Mouse (Mus musculus): ENCODE measurements around the gene Plxdc1. TPM values are rescaled to one million over a fixed set of nuclear protein-coding genes. Genes with fewer than 3 reads are reported as not detected.

Gene Plxdc1
- polyA plus RNA-seq, 1 experiment from 2014 or later: 0.53 TPM

DNA sequence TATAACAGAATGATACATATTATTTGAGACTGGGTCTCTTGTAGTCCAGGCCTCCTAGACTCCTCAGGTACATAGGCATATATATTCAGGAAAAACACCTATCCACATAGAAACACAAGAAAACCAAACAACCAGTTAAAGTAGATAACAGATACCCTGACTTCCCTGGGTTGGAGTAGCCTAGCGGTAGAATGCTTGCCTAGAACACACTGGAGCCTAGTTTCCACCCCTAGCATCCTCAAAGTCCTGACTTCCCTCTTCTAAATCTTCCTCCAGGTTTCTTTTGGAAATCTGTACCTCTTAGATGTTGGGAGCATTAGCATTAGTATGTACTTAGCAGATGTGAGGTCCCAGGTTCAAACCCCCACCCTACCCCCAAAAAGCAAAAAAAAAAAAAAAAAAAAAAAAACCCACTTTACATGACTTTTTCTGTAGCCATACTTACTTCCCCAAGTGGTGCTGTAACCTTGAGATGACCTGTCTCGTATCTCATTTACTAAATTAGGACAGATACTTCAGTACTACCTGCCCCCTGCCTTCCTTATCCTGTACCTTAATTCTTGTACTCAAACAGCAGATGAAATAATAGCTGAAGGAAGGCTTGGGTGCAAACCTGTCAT, 100.8 kb downstream of the Plxdc1 start:
- Histone ChIP-seq H3K36me3 (ENCODE audit: insufficient read depth) (no peaks in the 10 kb centered on the region), H3K9ac (no peak overlapping the region), H3K27ac (ENCODE audit: low read depth) (no peak overlapping the region), H3K4me1 (ENCODE audit: insufficient read depth) (no peaks in the 10 kb centered on the region), H3K4me2 (no peak overlapping the region), H3K27me3 (ENCODE audit: insufficient read depth, low read length) (no peaks in the 10 kb centered on the region), H3K9me3 (ENCODE audit: low read depth, low read length) (peaks cover 6% of the 10 kb centered on the region; the same call in 1 of the 2 replicates), H3K4me3 (ENCODE audit: low read depth, low read length) (no peak overlapping the region)
- TF ChIP-seq CTCF (IDR thresholded peaks at IDR 0.05; ENCODE audit: low read depth): no peak
- ATAC-seq (ENCODE audit: insufficient read depth): no peak
- DNase-seq: no peak
- WGBS: 89% methylated on average over 2 of the region's 2 CpGs

DNA sequence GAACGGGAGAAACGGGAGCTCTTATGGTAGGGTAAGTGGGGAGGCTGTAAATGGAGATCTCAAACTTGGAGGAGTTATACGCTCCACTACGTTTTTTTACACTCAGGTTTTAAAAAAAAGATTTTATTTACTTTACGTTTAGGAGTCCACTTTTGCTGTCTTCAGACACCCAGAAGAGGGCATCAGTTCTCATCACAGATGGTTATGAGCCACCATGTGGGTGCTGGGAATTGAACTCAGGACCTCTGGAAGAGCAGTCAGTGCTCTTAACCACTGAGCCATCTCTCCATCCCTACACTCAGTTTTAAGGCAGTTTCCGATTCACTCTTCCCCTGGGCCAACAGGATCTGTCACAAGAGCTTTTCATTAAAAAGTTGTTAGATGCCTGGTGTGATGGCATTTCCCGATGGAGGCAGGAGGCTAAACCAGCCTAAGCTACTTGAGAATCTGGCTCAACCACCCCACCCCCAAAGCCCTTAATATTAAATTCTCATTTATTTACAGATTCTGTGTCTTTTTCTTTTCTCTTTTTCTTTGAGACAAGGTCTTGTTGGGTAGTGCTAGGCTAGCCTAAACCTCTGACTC, 101.6 kb downstream of the Plxdc1 start:
- 22% methylated on average over 7 of the region's 7 CpGs for WGBS
- H3K4me2 ChIP-seq: peak overlapping the region; percentile 67
- peaks cover 6% of the 10 kb centered on the region; the same call in 1 of the 2 replicates for H3K9me3 ChIP-seq (ENCODE audit: low read depth, low read length)
- peak; percentile 22; the same call in 1 of the 2 replicates for ATAC-seq (ENCODE audit: insufficient read depth)
- TF ChIP-seq CTCF (IDR thresholded peaks at IDR 0.05; ENCODE audit: low read depth): no peak; the same call in 1 of the 2 replicates
- no peaks in the 10 kb centered on the region for H3K27me3 ChIP-seq (ENCODE audit: insufficient read depth, low read length)
- H3K27ac ChIP-seq (ENCODE audit: low read depth): peak overlapping the region; percentile 74
- peak overlapping the region; percentile 44 for H3K4me3 ChIP-seq (ENCODE audit: low read depth, low read length)
- H3K9ac ChIP-seq: peak overlapping the region; percentile 40; the same call in 1 of the 2 replicates
- no peaks in the 10 kb centered on the region for H3K4me1 ChIP-seq (ENCODE audit: insufficient read depth)
- H3K36me3 ChIP-seq (ENCODE audit: insufficient read depth): no peaks in the 10 kb centered on the region
- no peak for DNase-seq

DNA sequence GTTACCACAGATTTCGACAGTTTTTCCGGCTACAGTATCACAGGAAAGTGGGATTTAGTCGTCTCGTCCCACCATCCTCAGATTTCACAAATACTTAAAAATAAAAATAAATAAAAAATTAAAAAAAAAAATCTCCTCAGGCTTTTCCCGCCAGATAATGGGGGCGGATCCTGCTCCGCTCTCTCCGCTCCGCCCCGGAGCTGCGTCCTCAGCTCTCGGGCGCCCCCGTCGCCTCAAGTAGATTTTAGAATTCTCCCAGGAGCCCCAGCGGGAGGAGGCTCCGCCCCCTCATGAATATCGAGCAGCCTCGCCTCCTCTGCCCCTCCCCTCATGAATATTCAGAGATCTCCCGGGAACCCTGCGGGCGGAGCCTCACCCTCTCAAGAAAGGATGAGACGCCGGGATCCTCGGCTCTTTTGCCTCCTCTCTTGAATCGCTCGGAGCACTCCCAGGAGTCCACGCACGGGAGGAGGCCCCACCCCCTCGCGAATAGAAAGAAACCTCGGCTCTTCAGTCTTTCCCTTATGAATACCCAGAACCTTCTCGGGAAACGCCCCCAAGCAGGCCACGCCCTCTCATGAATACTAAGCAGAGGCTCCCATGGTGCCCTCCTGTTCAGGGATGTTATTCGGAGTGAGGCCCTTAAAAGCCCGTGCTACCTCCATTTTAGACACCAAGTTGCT, 102.2 kb downstream of the Plxdc1 start, which contains the start of gene Fbxo47:
Fbxo47 (minus strand) TSS at position 237 of the 683 bp plus-strand sequence.
- TF ChIP-seq CTCF (IDR thresholded peaks at IDR 0.05; ENCODE audit: low read depth): peak; percentile 64

DNA sequence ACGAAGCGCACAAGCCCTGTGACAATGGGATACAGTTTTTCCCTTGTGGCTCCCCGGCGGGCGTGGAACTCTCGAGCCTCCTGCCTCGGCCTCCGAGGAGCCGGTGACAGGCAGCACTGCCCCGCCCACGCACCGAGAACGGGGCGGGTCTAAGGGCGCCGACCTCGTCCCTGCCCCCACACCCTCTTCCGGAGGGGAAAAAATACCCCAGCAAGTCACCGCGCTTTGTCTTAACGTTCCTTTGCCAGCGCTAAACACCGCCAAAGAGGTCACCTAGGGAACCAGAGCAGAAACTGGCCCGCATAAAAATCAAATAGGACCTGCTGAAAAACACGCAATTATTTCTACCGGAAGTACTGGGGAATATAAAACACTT, 102.7 kb downstream of the Plxdc1 start:
- no peak for TF ChIP-seq CTCF (IDR thresholded peaks at IDR 0.05; ENCODE audit: low read depth)
- Histone ChIP-seq H3K27me3 (ENCODE audit: insufficient read depth, low read length) (no peaks in the 10 kb centered on the region), H3K4me2 (peak overlapping the region; percentile 67), H3K36me3 (ENCODE audit: insufficient read depth) (no peaks in the 10 kb centered on the region), H3K4me1 (ENCODE audit: insufficient read depth) (no peaks in the 10 kb centered on the region), H3K9me3 (ENCODE audit: low read depth, low read length) (peaks cover 6% of the 10 kb centered on the region; the same call in 1 of the 2 replicates), H3K9ac (peak overlapping the region; percentile 44), H3K4me3 (ENCODE audit: low read depth, low read length) (peak overlapping the region; percentile 44), H3K27ac (ENCODE audit: low read depth) (peak overlapping the region; percentile 85)
- 7% methylated on average over 26 of the region's 26 CpGs for WGBS
- DNase-seq: peak; percentile 83
- peak; percentile 41 for ATAC-seq (ENCODE audit: insufficient read depth)

More for the DNA sequence above, 102.2 kb downstream of the Plxdc1 start, which contains the start of gene Fbxo47:
- peaks cover 6% of the 10 kb centered on the region; the same call in 1 of the 2 replicates for H3K9me3 ChIP-seq (ENCODE audit: low read depth, low read length)
- WGBS: under 1% methylated on average over 37 of the region's 37 CpGs
- H3K36me3 ChIP-seq (ENCODE audit: insufficient read depth): no peaks in the 10 kb centered on the region
- H3K4me2 ChIP-seq: peak within 1 kb of the TSS; percentile 67
- no peaks in the 10 kb centered on the region for H3K4me1 ChIP-seq (ENCODE audit: insufficient read depth)
- H3K4me3 ChIP-seq (ENCODE audit: low read depth, low read length): peak within 1 kb of the TSS; percentile 44
- peak; percentile 99 for DNase-seq
- peak; percentile 97 for ATAC-seq (ENCODE audit: insufficient read depth)
- no peaks in the 10 kb centered on the region for H3K27me3 ChIP-seq (ENCODE audit: insufficient read depth, low read length)
- peak within 1 kb of the TSS; percentile 44 for H3K9ac ChIP-seq
- peak within 1 kb of the TSS; percentile 85 for H3K27ac ChIP-seq (ENCODE audit: low read depth)

DNA sequence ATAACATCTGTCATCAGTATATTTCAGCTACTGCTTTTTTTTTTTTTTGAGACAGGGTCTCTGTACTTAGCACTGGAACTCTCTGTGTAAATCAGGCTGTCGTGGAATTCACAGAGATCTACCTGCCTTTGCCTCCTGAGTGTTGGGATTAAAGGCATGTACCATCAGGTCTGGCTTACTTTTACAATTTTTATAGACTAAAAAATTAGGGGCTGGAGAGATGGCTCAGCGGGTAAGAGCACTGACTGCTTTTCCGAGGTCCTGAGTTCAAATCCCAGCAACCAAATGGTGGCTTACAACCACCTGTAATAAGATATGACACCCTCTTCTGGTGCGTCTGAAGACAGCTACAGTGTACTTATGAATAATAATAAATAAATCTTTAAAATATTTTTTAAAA, 105.9 kb downstream of the Plxdc1 start:
- Histone ChIP-seq H3K9ac (no peak overlapping the region), H3K27ac (ENCODE audit: low read depth) (no peak overlapping the region), H3K36me3 (ENCODE audit: insufficient read depth) (no peaks in the 10 kb centered on the region), H3K27me3 (ENCODE audit: insufficient read depth, low read length) (no peaks in the 10 kb centered on the region), H3K4me3 (ENCODE audit: low read depth, low read length) (no peak overlapping the region), H3K4me1 (ENCODE audit: insufficient read depth) (no peaks in the 10 kb centered on the region), H3K4me2 (no peak overlapping the region), H3K9me3 (ENCODE audit: low read depth, low read length) (peaks cover 6% of the 10 kb centered on the region; the same call in 1 of the 2 replicates)
- ATAC-seq (ENCODE audit: insufficient read depth) (no peak), DNase-seq (no peak)
- TF ChIP-seq CTCF (IDR thresholded peaks at IDR 0.05; ENCODE audit: low read depth): no peak
- WGBS: 85% methylated on average over 4 of the region's 4 CpGs

DNA sequence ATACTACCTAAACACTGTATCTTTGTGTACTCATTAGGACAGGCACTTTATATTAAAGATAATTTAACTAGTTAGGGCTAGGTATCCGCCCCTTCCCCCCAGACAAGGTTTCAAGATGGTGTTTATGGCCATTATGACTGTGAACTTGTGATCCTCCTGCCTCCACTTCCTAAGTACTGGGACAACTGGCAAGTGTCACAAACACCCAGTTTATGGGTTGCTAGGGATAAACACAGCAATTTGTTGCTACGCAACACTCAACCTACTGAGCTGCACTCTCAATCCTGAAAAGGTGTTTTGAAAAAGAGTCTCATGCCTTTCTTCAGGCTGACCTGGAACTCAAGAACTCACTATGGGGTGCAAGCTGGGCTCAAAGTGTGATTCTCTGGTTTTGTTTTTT, 108.9 kb downstream of the Plxdc1 start:
- ATAC-seq (ENCODE audit: insufficient read depth) (0 out of 2 replicates have a peak, but pooled peaks have one; percentile 44), DNase-seq (peak; percentile 76)
- Histone ChIP-seq H3K4me1 (ENCODE audit: insufficient read depth) (no peaks in the 10 kb centered on the region), H3K36me3 (ENCODE audit: insufficient read depth) (no peaks in the 10 kb centered on the region), H3K9ac (no peak overlapping the region), H3K27me3 (ENCODE audit: insufficient read depth, low read length) (no peaks in the 10 kb centered on the region), H3K27ac (ENCODE audit: low read depth) (no peak overlapping the region), H3K4me2 (no peak overlapping the region), H3K9me3 (ENCODE audit: low read depth, low read length) (no peaks in the 10 kb centered on the region), H3K4me3 (ENCODE audit: low read depth, low read length) (no peak overlapping the region)
- TF ChIP-seq CTCF (IDR thresholded peaks at IDR 0.05; ENCODE audit: low read depth): no peak
- WGBS: 44% methylated on average over 2 of the region's 2 CpGs

DNA sequence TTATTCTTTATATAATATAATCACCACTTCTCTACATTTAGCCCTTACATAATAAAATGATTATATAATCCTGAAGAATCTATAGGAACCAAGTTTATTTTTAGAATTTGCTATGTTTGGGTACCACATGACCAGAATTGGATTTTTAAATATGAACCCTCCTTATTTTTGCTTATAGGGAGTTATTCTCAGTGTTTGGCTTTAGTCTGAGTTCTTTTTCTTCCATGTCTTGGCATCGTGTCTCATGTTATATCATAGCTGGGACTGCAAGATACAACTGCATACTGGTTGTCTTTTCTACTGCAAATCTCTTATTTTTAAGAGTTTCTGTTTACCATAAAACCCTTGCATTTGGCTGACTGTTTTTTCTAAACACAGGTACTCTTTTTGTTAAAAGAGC, 111.8 kb downstream of the Plxdc1 start:
- H3K27ac ChIP-seq (ENCODE audit: low read depth): no peak overlapping the region
- H3K4me1 ChIP-seq (ENCODE audit: insufficient read depth): no peaks in the 10 kb centered on the region
- 85% methylated on average over 1 of the region's 1 CpGs for WGBS
- TF ChIP-seq CTCF (IDR thresholded peaks at IDR 0.05; ENCODE audit: low read depth): no peak
- H3K4me2 ChIP-seq: no peak overlapping the region
- no peak for DNase-seq
- no peaks in the 10 kb centered on the region for H3K36me3 ChIP-seq (ENCODE audit: insufficient read depth)
- no peak for ATAC-seq (ENCODE audit: insufficient read depth)
- no peak overlapping the region for H3K9ac ChIP-seq
- no peaks in the 10 kb centered on the region for H3K27me3 ChIP-seq (ENCODE audit: insufficient read depth, low read length)
- H3K4me3 ChIP-seq (ENCODE audit: low read depth, low read length): no peak overlapping the region
- H3K9me3 ChIP-seq (ENCODE audit: low read depth, low read length): no peaks in the 10 kb centered on the region

Small RNA genes within 50 kb of the gene (microRNA-seq; reads per million reads assigned to microRNA genes)
- not detected for gene Gm22461 (ENCODE audit: borderline number of aligned reads)
- gene Gm27597 (ENCODE audit: borderline number of aligned reads): not detected

Other genes starting within 250 kb of the Plxdc1 start
- 1.3 and 2.3 TPM in 2 replicates for gene Pip4k2b, start 241.7 kb downstream of the Plxdc1 start, polyA plus RNA-seq (2014; fragmentation: Nextera tagmentation; extraction: Ambion mirVana)
- gene Cwc25, start 219.9 kb downstream of the Plxdc1 start, polyA plus RNA-seq (2014; fragmentation: Nextera tagmentation; extraction: Ambion mirVana): 13.3 and 14.2 TPM in 2 replicates
- 0.32 TPM in 1 of 2 replicates, not detected in the other for gene 1700001P01Rik, start 210.5 kb downstream of the Plxdc1 start, polyA plus RNA-seq (2014; fragmentation: Nextera tagmentation; extraction: Ambion mirVana)
- gene Rpl23, start 204.0 kb downstream of the Plxdc1 start, polyA plus RNA-seq (2014; fragmentation: Nextera tagmentation; extraction: Ambion mirVana): 663 and 721 TPM in 2 replicates
- 110 and 123 TPM in 2 replicates for gene Lasp1, start 187.4 kb downstream of the Plxdc1 start, polyA plus RNA-seq (2014; fragmentation: Nextera tagmentation; extraction: Ambion mirVana)
- gene B230217C12Rik, start 145.7 kb downstream of the Plxdc1 start, polyA plus RNA-seq (2014; fragmentation: Nextera tagmentation; extraction: Ambion mirVana): 6.1 and 6.8 TPM in 2 replicates
- gene Fbxo47, start 102.3 kb downstream of the Plxdc1 start, polyA plus RNA-seq (2014; fragmentation: Nextera tagmentation; extraction: Ambion mirVana): 0.84 and 0.85 TPM in 2 replicates
- 11.4 and 11.5 TPM in 2 replicates for gene Arl5c, start 9.7 kb upstream of the Plxdc1 start, polyA plus RNA-seq (2014; fragmentation: Nextera tagmentation; extraction: Ambion mirVana)
- gene Cacnb1, start 36.6 kb upstream of the Plxdc1 start, polyA plus RNA-seq (2014; fragmentation: Nextera tagmentation; extraction: Ambion mirVana): 5.4 and 5.5 TPM in 2 replicates
- 1,155 and 1,171 TPM in 2 replicates for gene Rpl19, start 40.3 kb upstream of the Plxdc1 start, polyA plus RNA-seq (2014; fragmentation: Nextera tagmentation; extraction: Ambion mirVana)
- 0.05 and 0.14 TPM in 2 replicates for gene Stac2, start 67.0 kb upstream of the Plxdc1 start, polyA plus RNA-seq (2014; fragmentation: Nextera tagmentation; extraction: Ambion mirVana)
- gene Fbxl20, start 164.0 kb upstream of the Plxdc1 start, polyA plus RNA-seq (2014; fragmentation: Nextera tagmentation; extraction: Ambion mirVana): 9.6 and 17.3 TPM in 2 replicates
- 62.4 and 62.8 TPM in 2 replicates for gene Med1, start 206.8 kb upstream of the Plxdc1 start, polyA plus RNA-seq (2014; fragmentation: Nextera tagmentation; extraction: Ambion mirVana)
- 14.6 and 16.6 TPM in 2 replicates for gene Cdk12, start 216.6 kb upstream of the Plxdc1 start, polyA plus RNA-seq (2014; fragmentation: Nextera tagmentation; extraction: Ambion mirVana)